In the genomic region with DNA sequence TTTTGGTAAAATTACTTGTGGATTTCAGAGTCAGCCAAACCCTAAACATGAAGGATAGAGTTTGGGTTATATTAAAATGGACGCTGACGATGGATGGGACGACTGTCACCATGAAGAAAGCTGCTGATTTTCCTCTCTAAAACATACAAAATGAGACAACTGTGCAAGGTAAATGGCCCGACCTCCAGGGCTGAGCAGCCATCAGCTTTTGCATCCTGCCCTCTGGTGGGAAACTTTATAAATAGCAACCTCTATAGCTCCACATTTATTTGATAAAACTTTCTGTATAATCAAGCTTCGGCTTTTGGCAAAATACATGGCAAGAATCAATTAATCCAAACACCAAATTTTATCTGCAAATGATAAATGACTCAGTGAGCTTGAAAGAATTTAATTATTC, we compare ENCODE assay signal across 8 mouse cellular contexts. TPM values are rescaled to one million over a fixed set of nuclear protein-coding genes. Genes with fewer than 3 reads are reported as not detected.
A peak's percentile ranks its signal among the peaks of the same experiment; 100 is the strongest.
DNase-seq lines count a peak whose midpoint lies in the region; TF ChIP-seq lines count a peak whose summit lies in the region.

No protein-coding gene starts in this region.

- H3K4me3 ChIP-seq in layer of hippocampus, adult 2 months, result no peak overlapping the region
- no peak overlapping the region for H3K4me3 ChIP-seq in ES-E14 (ENCODE audit: insufficient read depth in 1 of 2, low read depth in 1 of 2, low read length in 2 of 2, poor library complexity in 1 of 2, severe bottlenecking in 1 of 2)
- H3K4me3 ChIP-seq in small intestine, adult 2 months (ENCODE audit: low read depth, low read length), result no peak overlapping the region

- H3K9ac ChIP-seq in ES-E14 (ENCODE audit: insufficient read depth, low read depth, low read length, poor library complexity, severe bottlenecking), result no peak overlapping the region

- H3K27ac ChIP-seq in layer of hippocampus, adult 2 months, result no peak overlapping the region
- no peak overlapping the region for H3K27ac ChIP-seq in ES-E14 (ENCODE audit: insufficient read depth, low read depth, low read length, poor library complexity, severe bottlenecking)
- no peak overlapping the region for H3K27ac ChIP-seq in small intestine, adult 2 months (ENCODE audit: insufficient read depth, low read depth, low read length)

- no peaks in the 10 kb centered on the region for H3K36me3 ChIP-seq in ES-E14 (ENCODE audit: control insufficient read depth, insufficient read depth, low read length, poor library complexity, severe bottlenecking)
- no peaks in the 10 kb centered on the region for H3K36me3 ChIP-seq in small intestine, adult 2 months (ENCODE audit: control insufficient read depth, insufficient read depth, low read length)

- TF ChIP-seq POLR2A in brain, embryonic 14.5 days (IDR thresholded peaks at IDR 0.05; ENCODE audit: borderline replicate concordance, extremely low read depth, insufficient read depth, insufficient read length, poor library complexity, severe bottlenecking), result no peak
- TF ChIP-seq POLR2A in small intestine, adult 2 months (IDR thresholded peaks at IDR 0.05; ENCODE audit: low read depth, low read length), result no peak

- no peaks in the 10 kb centered on the region for H3K4me1 ChIP-seq in ES-E14 (ENCODE audit: control insufficient read depth in 2 of 2, insufficient read depth in 2 of 2, low read length in 2 of 2, poor library complexity in 1 of 2)
- H3K4me1 ChIP-seq in small intestine, adult 2 months (ENCODE audit: control insufficient read depth, insufficient read depth, insufficient read length, low read length), result no peaks in the 10 kb centered on the region

- WGBS in small intestine, adult 2 months, result 32% methylated on average over 5 of the region's 5 CpGs

- in situ Hi-C loops in ES-E14 (cut with MboI; ENCODE audit: low sequenced_read_pairs in 2 of 2, unreplicated experiment in 2 of 2), result loop anchor here in 1 of 2 experiments (25.0 kb wide), 1 partner anchor 685 kb away; a partner anchor contains a TSS

- peak; percentile 84 for TF ChIP-seq CTCF in layer of hippocampus, adult 2 months (conservative IDR thresholded peaks at IDR 0.05)
- peak; percentile 60; the same call in 1 of the 2 replicates for TF ChIP-seq CTCF in brain, embryonic 14.5 days (IDR thresholded peaks at IDR 0.05; ENCODE audit: borderline replicate concordance, extremely low read depth, insufficient read depth, insufficient read length)
- peak; percentile 33; the same call in 1 of the 2 replicates for TF ChIP-seq CTCF in small intestine, adult 2 months (IDR thresholded peaks at IDR 0.05; ENCODE audit: extremely low read depth, insufficient read length, insufficient replicate concordance, low read depth, low read length)

- H3K9me3 ChIP-seq in ES-E14 (ENCODE audit: control insufficient read depth, insufficient read depth, low read depth, low read length), result no peaks in the 10 kb centered on the region

- intact Hi-C loops in heart, postnatal 14 days (cut with DNase I), result no loop called here

- H3K27me3 ChIP-seq in small intestine, adult 2 months (ENCODE audit: control insufficient read depth, insufficient read depth, low read length), result no peaks in the 10 kb centered on the region

- DNase-seq in layer of hippocampus, adult 2 months (ENCODE audit: low spot score in 2 of 2), result peak in 1 of 2 experiments; percentile 43
- DNase-seq in layer of hippocampus, postnatal 10 days (ENCODE audit: low spot score in 2 of 2), result no peak
- no peak for DNase-seq in ES-E14 (ENCODE audit: low read depth, low spot score)
- peak; percentile 74 for DNase-seq in brain, embryonic 14.5 days (ENCODE audit: low read depth)
- DNase-seq in heart, postnatal 14 days, result peak; percentile 4 to 23
- DNase-seq in right cerebral cortex, postnatal 10 days (ENCODE audit: low spot score in 2 of 2), result no peak
- no peak for DNase-seq in frontal cortex, postnatal 25 days (ENCODE audit: low spot score in 2 of 2)

TF ChIP-seq in ES-E14, 5 proteins besides CTCF, POLR2A, EP300 and RAD21:
- TF ChIP-seq ZC3H11A (IDR thresholded peaks at IDR 0.05; ENCODE audit: borderline replicate concordance, low read depth, low read length) (peak; percentile 61; the same call in 1 of the 2 replicates), ZNF384 (IDR thresholded peaks at IDR 0.05; ENCODE audit: low read depth, low read length) (no peak)

RNA-seq across cellular contexts. Expression of a gene that starts 57.7 kb away (rescaled TPM):
- total RNA-seq in layer of hippocampus, adult 2 months (2021), result 10 to 100 TPM; 18.3 to 19.4 TPM
- 10 to 100 TPM; 14.7 to 16.7 TPM for total RNA-seq in layer of hippocampus, postnatal 10 days (2021)
- total RNA-seq in ES-E14 (2012; rRNA removed), result 0.13 and 0.16 TPM in 2 replicates
- polyA plus RNA-seq in brain, embryonic 14.5 days (2012; rRNA removed), result 4.0 and 5.3 TPM in 2 replicates
- 1 to 10 TPM; 2.6 to 5.0 TPM for total RNA-seq in heart, postnatal 14 days (2021)
- 0.69 and 1.3 TPM in 2 replicates for polyA plus RNA-seq in small intestine, adult 2 months (2012; rRNA removed)

Comparison
In these comparisons a context has a peak if more than half of its experiments do, and no peak if none do; other contexts are left out.
1. DNase-seq: peak in brain, embryonic 14.5 days (single experiment) and heart, postnatal 14 days (2 of 2); none in layer of hippocampus, postnatal 10 days (0 of 2), ES-E14 (single experiment), right cerebral cortex, postnatal 10 days (0 of 2) and frontal cortex, postnatal 25 days (0 of 2).
2. CTCF ChIP-seq: peak in every context shown above with its lines; median percentile 84 in layer of hippocampus, adult 2 months; 60 in brain, embryonic 14.5 days; 33 in small intestine, adult 2 months.